Mouse (Mus musculus): ENCODE measurements around the gene Guca1a. TPM values are rescaled to one million over a fixed set of nuclear protein-coding genes. Genes with fewer than 3 reads are reported as not detected.
"Not testable (repeated sequence)": the region's sequence is repeated elsewhere in the genome, so short reads cannot be mapped to it uniquely, and the experiment has no call there.

Gene Guca1a
- 1 to 10 TPM; 1.6 to 3.0 TPM for total RNA-seq (2021)
- polyA plus RNA-seq (2012; rRNA removed): 4.0 and 5.0 TPM in 2 replicates
- long read RNA-seq, partial matches to known transcripts: 3 of 3 reads
- long read RNA-seq, other reads (novel, unspliced or antisense): 0 of 3 reads

DNA sequence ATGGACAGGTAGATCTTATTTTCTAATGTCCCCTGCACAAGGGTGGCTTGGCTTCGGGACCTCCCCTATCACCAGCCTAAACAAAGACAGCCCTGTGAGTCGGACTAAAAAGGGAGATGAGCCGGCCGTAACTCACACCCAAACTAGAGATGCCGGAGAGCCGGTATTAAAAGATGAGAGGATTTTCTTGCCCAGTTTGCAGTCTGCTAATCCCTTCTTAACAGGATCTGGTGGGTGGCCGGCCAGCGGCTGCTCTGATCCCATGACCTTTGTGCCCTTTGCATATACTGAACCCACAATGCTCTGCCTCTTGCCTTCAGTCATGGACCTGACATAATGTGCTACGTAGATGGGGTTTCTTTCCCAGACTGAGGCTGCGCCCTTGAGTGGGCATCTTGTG, at the start of gene Guca1a:
TSS of gene Guca1a (minus strand) at position 134 of the 400 bp plus-strand sequence.
- DNase-seq: no peak

DNA sequence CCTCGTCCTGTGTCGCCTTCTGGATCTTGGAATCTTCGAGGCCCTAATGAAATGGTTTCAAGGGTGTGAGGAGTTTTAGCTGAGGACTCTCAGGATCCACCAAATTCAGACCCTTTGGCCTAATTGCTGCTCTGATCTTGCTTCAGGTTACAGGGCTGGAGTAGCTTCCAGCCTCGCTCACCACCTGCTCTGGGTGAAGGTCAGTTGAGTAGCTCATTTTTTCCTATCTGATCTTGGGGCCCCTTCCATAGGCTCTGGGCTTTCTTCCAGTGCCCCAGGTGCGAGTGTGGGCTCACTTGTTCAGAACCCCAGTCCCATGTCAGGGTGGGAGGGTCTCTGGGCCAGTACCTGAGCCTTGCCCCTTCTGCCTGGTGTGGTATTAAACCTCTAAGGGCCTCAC, 49.0 kb upstream of the Guca1a start:
- DNase-seq: no peak

- DNase-seq: no peak
Observed at GRCm38 (mm10) chr17:47448523-47449372, 48.4 kb upstream of the Guca1a start.

DNA sequence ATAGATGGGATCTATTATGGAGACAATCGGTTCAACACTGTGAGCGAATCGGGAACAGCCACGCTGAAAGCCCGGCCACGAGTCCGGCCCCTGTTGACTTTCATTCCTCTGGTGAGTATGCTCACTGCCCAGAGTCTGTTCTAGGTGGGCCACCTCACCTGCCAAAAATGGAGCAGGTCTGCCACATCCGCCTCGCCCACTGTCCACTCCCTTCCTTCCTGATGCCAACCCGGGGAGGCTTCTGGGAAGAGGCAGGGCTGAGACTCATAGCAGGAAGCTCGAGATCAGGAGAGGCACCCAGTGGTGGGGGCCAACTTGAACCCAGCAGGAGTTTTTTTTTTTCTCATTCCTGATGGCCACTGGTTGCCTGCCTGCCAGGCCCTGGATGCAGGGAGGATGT, 46.2 kb upstream of the Guca1a start:
- DNase-seq: no peak

GRCm38 (mm10) chr17:47446025-47446424, 45.6 kb upstream of the Guca1a start:
- no peak for DNase-seq

GRCm38 (mm10) chr17:47445518-47445917, 45.1 kb upstream of the Guca1a start:
- DNase-seq: no peak

DNA sequence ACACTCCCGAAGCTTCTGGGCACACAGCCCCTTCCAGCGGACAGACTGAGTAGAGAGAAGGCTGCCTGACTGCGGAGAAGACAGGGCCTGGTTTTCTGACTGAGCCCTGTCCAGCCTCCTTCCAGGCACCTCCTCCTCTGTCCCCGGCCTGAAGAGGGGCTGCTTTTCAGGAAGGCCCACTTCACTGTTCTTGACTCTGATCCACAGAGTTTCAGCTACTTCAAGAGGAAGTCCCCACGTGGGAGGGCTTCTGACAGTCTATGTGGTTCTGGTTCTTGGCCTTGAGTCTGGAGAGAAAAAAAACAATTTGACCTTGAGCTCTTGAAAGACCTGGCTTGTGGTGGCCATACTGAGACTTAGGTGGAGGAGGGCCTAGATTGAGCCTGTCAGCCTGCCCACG, 43.7 kb upstream of the Guca1a start:
- no peak for DNase-seq

GRCm38 (mm10) chr17:47442271-47442670, 41.9 kb upstream of the Guca1a start:
- DNase-seq: no peak

DNA sequence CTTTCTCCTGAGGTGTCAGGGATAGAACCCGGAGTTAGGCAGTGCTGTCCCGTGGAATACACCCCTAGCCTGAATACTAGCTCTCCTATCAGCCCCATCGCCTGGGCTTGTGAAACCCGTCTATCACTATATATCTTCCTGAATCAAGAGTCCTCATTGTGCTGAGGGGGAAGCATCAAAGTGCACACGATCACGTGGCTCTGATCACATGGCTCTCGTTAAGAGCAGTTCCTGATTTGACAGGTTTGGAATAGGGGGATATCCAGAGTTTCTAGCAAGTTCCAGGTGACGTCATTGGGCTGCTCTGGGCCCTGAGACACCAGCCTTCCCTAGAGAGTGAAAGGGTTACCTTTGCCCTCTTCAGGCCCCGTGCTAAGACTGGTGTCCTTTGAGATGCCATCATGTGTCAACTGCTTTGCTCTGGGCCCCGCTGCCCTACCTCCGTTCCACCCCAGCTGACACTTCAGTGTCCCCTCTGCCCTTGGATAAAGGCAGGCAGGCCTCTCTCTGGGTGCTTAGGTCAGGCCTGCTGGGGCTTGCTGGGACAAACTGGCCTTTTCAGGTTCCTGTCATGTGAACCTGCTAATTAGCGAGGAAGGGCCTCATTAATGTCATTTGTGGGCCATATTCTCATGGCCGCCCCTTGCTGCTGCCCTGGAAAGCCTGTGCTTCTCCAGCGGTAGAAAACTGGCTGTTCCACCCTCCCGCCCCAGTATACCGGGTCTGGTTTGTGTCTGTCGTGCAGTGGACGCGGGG, 41.1 kb upstream of the Guca1a start:
- no peak for DNase-seq

DNA sequence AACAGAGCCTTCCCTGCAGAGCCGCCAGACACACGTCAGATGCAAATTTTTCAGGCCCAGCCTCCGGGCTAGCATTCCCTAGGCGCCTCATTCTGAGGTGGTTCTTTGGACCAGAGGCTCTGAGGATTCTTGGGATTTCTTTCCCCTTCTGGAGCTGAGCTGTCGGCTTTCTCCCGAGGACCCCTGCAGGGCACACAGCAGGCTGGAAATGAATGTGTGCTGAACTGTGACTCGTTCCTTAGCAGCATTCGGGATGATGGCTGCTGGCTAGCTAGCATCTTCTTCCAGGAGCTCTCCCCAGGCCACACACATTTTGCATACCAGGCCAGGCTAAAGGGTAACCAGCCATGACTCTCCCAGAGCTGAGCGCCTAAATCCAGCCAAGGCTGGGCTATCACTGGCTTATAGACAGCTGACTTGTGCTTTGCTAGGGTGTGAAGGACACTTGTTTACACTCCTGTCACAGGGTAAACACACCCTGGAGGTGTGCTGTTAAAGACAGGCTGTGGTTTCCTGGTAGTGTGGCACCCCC, 40.0 kb upstream of the Guca1a start:
- no peak for DNase-seq

DNA sequence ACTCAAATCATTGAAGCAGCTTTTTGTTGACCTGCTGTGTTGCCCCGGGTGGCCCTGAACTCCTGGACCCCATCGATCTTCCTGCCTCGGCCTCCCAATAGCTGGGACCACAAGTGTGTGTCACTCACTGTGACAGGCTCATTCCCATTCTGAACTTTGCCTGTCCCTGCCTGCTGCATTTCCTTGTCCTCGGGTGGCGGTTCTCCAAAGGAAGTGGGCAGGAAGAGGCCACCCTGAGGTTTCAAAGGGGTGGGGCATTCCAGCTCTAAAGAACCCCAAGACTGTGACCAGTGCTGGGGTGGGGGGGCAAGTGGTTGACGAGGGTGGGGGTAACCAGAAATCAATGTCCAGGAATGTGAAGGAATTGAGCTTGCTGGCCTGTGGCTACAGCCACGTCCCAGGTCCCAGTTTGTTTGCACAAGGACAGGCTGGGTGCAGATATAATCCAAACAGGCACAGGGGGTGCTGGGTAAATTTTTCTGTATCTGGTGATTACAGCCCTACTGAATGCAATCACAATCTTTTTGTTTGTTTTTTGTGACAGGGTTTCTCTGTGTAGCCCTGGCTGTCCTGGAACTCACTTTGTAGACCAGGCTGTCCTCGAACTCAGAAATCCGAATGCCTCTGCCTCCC, 39.1 kb upstream of the Guca1a start:
- peak; percentile 34 for DNase-seq

DNA sequence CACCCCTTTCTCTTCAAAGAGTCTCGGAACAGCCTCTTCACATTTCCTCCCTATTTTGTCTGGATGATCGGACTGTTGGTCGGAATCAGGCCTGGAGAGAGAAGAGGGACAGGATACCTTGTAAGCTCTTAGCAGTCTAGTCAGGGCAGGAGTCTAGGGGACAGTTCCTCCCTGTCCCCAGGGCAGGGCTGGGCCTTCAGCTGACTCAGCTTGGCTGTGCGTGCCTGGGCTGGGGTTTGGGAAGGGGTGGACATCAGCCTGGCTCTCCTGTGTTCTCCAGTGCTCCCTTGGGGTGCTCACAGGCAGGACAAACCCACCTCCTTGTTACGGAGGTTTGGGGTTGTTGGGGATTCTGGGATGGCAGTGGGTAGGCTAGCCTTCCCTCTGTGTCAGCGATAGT, 38.2 kb upstream of the Guca1a start:
- DNase-seq: no peak

DNA sequence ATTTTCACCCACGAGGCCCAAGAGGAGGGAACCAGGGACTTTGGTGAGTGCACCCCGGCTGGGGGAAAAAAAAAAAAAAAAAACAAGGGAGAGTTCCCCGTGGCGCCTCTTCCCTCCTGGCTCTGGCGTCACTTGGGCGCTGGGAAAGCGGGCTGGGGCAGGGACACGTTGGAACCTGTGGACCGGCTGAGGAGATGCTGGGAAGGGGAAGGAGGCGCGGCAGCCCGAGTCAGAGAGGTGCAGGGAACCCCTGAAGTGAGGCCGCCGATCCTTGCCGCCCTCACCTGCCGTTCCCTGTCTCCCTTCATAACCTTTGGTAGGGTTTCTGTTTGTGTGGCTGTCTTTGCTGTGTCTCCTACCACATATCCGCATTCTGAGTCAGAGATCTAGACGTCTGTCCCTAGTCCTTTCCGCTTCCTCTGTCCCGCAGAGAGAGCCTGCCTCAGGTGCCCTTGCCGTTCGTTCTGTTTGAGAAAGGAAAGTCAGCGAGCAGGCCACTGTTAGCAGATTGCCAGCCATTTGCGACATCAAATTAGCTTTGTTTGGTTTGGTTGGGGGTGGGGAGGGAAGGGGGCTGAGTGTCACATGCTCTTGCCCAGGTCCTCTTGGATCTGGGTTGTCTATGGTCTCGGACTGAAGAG, 36.6 kb upstream of the Guca1a start, which contains the start of gene 1700001C19Rik:
TSS of gene 1700001C19Rik (minus strand) at position 470 of the 641 bp plus-strand sequence.
- peak; percentile 23 for DNase-seq

DNA sequence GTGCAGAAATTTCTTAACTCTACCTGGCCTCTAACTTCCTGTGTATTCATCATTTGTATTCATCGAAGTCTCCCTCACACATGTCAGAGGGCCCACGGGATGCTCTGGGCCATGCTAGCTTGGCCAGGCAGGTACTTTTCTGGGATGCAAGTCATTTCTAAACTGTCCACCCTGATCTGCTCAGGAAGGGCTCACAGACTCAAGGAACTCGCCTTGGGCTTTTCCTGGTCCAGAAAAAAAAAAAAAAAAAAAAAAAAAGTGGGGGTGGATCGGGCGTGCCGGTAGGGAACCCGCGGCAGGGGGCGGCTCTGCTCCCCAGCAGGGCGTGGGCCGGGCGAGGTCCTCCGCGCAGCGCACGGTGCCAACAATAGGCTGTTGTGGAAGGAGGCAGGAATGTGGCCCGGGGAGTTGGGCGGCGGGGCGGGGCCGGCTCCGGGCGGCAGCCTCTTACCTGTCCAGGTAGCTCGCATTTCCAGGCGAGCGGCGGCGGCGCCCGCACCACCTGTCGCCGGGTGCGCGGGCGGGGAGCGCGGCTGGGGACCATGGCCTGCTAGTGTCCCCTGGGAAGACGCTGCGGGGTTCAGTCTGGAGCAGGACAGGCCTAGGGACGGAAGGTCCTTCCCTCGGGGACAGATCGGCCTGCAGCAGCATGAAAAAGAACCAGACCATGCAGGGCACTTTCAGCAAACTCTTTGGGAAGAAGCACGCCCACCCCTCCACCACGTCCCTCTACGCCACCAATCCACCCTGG, 35.9 kb upstream of the Guca1a start, which contains the start of gene AI661453:
TSS of gene AI661453 (plus strand) at position 460 of the 751 bp plus-strand sequence.
- peak; percentile 35 for DNase-seq

DNA sequence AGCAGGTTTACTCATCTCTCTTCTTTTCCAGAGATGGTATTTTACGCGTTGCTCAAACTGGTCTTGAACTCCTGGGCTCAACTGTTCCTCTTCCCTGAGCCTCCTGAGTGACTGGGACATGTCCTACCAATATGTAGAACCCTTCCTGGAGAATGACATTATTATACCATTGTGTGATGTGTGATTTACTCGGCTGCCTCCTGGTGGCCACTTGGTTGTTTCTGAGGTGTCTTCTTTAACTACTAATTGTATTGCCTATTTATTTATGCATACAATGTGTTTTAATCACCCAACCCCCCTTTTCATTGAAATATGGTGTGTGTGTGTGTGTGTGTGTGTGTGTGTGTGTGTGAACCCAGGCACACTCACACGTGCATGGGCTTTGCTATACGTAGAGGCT, 30.4 kb upstream of the Guca1a start:
- DNase-seq: no peak

- DNase-seq: peak; percentile 61
Observed at GRCm38 (mm10) chr17:47428831-47429304, 28.5 kb upstream of the Guca1a start.

DNA sequence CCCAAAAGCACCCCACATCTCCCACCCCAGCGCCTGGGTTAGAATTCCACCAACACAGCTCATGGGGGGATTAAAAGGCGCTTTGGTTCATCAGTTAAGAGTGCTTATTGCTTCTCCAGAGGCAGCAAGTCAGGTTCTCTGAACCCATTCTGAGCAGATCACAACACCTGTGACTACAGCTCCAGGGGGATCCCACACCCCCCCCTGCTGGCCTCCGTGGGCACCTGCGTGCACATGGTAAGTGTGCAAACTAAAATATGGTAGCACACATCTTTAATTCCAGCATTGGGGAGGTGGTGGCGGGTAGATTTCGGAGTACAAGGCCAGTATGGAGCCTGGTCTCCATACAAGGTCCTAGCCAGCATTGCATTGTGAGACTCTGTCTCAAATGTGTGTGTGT, 26.9 kb upstream of the Guca1a start:
- DNase-seq: no peak

GRCm38 (mm10) chr17:47424186-47424585, 23.8 kb upstream of the Guca1a start:
- no peak for DNase-seq

GRCm38 (mm10) chr17:47422616-47423015, 22.2 kb upstream of the Guca1a start:
- not testable (repeated sequence) for DNase-seq

GRCm38 (mm10) chr17:47421566-47421965, 21.2 kb upstream of the Guca1a start:
- no peak for DNase-seq

- DNase-seq: no peak
Observed at GRCm38 (mm10) chr17:47420195-47420594, 19.8 kb upstream of the Guca1a start.
